Mouse (Mus musculus): Measurements from ENCODE around the gene Atp5d. TPM values are rescaled to one million over a fixed set of nuclear protein-coding genes. Genes with fewer than 3 reads are reported as not detected.
A peak's percentile ranks its signal among the peaks of the same experiment; 100 is the strongest.

Gene Atp5d
- total RNA-seq, 2 experiments from 2014 or later, result 332 to 344 TPM

DNA sequence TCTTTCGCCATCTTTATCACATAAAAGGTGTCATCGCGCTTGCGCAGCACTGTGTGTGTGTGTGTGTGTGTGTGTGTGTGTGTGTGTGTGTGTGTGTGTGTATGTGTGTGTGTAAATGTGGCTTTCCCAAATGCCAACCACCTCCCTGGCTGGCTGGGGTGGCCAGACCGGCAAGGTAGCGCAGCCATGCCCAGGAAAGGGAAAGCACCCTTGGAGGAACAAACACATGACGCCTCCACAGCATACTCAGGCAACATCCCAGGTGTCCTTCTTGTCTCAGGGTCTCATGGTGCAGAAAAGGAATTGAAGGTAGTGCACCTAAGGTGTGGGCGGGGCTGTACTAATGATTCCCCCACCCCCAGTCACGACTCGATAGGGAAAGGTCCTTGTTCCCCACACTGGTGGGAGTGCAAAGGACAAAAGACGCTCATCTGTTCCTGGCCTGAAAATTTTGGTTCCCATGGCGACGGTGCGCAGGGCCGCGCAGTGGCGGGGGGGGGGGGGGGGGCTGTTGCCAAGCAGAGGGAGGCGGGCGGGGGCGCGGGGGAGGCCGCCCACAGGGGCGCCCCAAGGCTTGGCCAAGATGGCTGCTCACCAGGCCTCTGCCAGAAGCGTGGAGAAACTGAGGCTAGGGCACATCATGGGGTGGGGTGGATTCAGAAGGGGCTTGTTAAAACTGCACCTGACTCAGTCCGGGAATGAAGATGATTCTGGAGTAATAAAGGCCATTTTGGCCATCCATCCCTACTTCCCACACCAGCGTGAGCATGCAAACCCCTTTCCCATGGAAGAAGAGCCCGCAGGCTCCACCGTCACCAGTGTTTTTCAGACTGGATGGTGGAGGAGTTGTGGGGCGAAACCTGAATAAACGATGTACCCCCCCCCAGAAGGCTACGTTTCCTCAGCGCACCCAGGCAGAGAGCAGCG lies 543 bp upstream of the Atp5d start:
- peak overlapping the region; percentile 80 for H3K4me3 ChIP-seq
- no peak for DNase-seq (ENCODE audit: low spot score in 2 of 2)
- TF ChIP-seq CTCF (conservative IDR thresholded peaks at IDR 0.05), result no peak
- peak overlapping the region; percentile 99 for H3K27ac ChIP-seq

DNA sequence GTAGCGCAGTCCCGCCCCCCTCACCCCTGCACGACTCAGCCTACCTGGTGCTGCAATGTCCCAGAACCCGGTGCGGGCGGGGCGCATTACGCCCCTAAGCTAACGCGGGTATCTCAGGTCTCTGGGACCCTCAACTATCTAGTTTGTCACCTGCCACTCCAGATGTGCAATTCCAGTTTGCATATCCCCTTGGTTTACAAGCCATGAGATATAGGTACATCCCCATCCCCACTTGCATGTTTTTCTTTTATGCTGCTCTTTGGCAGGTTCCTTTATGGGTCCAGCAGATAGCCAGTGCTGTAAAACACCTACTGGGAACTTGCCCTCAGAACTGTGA lies 975 bp downstream of the Atp5d start:
- peak overlapping the region; percentile 80 for H3K4me3 ChIP-seq
- TF ChIP-seq CTCF (conservative IDR thresholded peaks at IDR 0.05), result no peak
- H3K27ac ChIP-seq, result peak overlapping the region; percentile 99
- no peak for DNase-seq (ENCODE audit: low spot score in 2 of 2)

DNA sequence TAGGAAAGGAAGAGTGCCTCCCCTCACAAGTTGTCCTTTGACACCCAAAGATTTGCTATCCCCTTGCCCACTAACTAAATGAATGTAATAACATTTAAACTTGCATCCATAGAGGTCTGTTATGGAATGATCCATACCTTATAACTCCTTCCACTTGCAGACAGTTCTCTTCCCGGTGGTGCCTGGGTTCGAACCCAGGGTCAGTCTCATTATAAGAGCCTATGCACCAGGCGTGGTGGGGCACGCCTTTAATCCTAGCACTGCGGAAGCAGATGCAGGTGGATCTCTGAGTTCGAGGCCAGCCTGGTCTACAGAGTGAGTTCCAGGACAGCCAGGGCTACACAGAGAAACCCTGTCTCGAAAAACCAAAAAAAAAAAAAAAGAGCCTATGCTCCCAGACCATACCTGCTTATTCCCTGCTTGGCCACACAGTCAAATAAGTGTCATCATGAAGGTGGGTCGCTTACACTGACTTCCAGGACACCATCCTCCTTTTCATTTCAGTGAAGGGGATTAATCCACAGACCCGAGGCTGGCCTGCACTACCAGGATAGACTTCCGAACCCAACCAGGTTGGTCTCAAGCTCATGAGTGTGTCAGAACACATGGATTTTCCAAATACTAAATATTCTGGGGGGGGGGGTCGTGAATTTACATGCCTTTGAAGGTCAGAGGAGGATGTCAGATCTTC lies 1.7 kb downstream of the Atp5d start:
- no peak for DNase-seq (ENCODE audit: low spot score in 2 of 2)
- H3K27ac ChIP-seq, result peak overlapping the region; percentile 99
- TF ChIP-seq CTCF (conservative IDR thresholded peaks at IDR 0.05), result no peak
- no peak overlapping the region for H3K4me3 ChIP-seq

DNA sequence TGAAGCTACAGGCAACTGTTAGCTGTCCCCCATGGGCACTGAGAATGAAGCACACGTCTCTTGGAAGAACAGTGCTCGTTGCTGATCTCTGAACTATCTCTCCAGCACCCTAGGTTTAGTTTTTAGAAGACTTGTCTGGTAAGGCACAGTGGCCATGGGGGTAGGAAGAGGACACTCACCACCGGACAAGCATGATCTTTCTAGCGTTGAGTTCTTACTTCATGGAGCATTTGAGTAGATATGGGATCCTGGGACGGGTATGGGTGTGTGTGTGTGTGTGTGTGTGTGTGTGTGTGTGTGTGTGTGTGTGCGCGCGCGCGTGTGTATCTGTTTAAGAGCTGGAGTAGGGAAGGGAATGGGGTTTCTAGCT lies 2.2 kb downstream of the Atp5d start, which contains the start of gene Cbarp:
Cbarp (minus strand) TSS at position 170 of the 370 bp plus-strand sequence.
- Histone ChIP-seq H3K27ac (peak within 1 kb of the TSS; percentile 99), H3K4me3 (peak within 1 kb of the TSS; percentile 85)
- TF ChIP-seq CTCF (conservative IDR thresholded peaks at IDR 0.05), result no peak
- no peak for DNase-seq (ENCODE audit: low spot score in 2 of 2)

DNA sequence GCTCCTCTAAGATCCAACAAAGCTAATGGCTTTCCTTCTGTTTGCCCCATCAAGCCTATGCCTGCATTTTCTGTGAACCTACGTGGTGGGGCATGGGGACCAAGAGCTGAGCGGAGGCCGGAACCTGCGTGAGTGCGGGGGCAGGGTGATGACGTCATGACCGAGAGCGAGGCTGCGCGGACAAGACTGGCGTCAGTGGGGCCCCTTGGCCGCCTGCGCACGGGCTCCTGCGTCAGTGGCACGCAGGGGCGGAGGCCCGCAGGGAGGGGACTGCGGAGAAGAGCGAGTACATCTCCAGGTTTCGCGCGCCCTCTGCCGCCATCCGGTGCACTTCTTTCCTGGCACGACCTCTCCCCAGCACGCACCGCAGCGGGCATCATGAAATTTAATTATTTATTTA lies 2.8 kb downstream of the Atp5d start:
- TF ChIP-seq CTCF (conservative IDR thresholded peaks at IDR 0.05), result peak; percentile 77
- Histone ChIP-seq H3K4me3 (peak overlapping the region; percentile 85), H3K27ac (peak overlapping the region; percentile 98)
- DNase-seq (ENCODE audit: low spot score in 2 of 2), result peak; percentile 97 to 98

DNA sequence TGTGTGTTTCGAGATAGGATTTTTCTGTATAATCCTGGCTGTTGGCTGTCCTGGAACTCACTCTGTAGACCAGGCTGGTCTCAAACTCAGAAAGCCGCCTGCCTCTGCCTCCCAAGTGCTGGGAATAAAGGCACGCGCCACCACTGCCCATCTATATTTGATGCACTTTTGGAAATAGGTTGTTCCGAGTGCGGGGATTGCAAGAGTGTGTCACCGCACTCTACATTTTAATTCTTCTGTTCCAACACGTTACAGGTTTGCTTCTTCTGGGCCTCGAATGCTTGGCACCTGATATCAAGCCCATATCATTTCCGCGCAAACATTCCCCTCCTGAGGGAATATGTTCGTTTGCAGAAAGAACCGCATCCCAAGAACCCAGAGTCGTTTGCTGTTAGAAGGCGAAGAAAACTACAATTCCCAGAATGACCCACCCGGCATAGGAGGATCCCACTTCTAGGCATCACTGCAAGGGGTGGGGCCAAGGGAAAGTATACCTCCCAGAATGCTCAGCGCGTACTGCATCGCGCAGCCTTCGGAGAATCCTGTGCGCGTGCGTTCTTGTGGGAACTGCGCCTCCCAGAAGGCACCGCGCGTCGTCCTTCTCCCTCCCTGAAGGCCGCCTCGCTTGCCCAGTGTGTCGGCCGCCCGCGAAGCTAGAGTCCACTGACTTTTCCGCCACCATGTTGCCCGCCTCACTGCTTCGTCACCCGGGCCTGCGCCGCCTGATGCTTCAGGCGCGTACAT lies 3.5 kb downstream of the Atp5d start:
- TF ChIP-seq CTCF (conservative IDR thresholded peaks at IDR 0.05), result no peak; the same call in 1 of the 2 replicates
- Histone ChIP-seq H3K4me3 (peak overlapping the region; percentile 85), H3K27ac (peak overlapping the region; percentile 98)
- DNase-seq (ENCODE audit: low spot score in 2 of 2), result peak; percentile 94 to 97

DNA sequence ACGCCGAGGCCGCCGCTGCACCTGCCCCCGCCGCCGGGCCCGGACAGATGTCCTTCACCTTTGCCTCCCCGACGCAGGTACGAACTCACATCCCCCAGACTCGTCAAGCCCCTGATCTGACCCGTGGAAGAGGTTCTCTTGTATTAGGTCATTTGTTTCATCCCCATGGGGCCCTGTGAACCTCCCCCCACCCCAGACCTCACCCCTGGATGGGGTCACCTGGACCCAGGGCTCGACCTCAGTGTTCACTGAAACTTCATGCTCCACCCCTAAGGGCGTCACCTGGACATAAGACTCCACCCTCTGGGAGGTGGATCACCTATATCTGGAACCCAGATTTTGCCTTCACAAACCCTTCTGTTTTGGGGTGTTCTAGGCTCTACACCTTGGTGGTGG lies 4.1 kb downstream of the Atp5d start:
- no peak for DNase-seq (ENCODE audit: low spot score in 2 of 2)
- TF ChIP-seq CTCF (conservative IDR thresholded peaks at IDR 0.05), result no peak
- H3K4me3 ChIP-seq, result peak overlapping the region; percentile 85

DNA sequence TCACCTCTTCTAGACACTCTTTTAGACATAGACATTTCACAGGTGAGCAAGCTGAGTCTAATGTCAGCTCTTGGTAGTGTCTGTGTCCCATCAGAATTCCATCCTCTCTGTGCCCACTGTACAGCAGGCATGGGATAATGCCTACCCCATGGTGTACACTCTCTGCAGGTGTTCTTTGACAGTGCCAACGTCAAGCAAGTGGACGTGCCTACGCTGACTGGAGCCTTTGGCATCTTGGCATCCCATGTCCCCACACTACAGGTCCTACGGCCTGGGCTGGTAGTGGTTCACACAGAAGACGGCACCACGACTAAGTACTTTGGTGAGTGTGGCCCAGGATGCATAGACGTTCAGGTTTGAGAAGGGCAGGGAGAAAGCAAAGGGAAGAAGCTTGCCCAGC lies 5.2 kb downstream of the Atp5d start:
- Histone ChIP-seq H3K27ac (no peak overlapping the region), H3K4me3 (peak overlapping the region; percentile 85)
- no peak for DNase-seq (ENCODE audit: low spot score in 2 of 2)
- TF ChIP-seq CTCF (conservative IDR thresholded peaks at IDR 0.05), result no peak

More for the DNA sequence above, 4.1 kb downstream of the Atp5d start:
- H3K27ac ChIP-seq, result peak overlapping the region; percentile 98

DNA sequence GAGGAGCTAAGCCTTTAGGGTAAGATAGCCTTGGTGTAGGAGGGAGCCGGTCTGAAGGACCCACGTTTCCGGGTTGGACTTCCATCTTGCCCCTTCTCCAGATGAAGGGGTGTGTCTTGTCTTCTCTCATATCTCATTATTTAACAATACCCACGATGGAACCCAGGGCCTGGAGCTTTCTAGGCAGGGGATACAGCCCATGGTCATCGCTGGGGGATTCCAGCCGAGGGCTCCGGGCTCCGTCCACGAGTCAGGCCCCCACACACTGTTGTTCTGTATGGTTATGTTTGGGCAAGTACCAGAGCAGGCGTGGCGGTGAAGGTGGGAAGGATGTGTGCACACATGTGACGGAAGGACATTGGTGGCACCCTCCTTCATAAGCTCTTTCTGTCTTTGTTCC lies 5.7 kb downstream of the Atp5d start:
- no peak for DNase-seq (ENCODE audit: low spot score in 2 of 2)
- TF ChIP-seq CTCF (conservative IDR thresholded peaks at IDR 0.05), result no peak
- Histone ChIP-seq H3K27ac (no peak overlapping the region), H3K4me3 (no peak overlapping the region; the same call in 1 of the 2 replicates)

DNA sequence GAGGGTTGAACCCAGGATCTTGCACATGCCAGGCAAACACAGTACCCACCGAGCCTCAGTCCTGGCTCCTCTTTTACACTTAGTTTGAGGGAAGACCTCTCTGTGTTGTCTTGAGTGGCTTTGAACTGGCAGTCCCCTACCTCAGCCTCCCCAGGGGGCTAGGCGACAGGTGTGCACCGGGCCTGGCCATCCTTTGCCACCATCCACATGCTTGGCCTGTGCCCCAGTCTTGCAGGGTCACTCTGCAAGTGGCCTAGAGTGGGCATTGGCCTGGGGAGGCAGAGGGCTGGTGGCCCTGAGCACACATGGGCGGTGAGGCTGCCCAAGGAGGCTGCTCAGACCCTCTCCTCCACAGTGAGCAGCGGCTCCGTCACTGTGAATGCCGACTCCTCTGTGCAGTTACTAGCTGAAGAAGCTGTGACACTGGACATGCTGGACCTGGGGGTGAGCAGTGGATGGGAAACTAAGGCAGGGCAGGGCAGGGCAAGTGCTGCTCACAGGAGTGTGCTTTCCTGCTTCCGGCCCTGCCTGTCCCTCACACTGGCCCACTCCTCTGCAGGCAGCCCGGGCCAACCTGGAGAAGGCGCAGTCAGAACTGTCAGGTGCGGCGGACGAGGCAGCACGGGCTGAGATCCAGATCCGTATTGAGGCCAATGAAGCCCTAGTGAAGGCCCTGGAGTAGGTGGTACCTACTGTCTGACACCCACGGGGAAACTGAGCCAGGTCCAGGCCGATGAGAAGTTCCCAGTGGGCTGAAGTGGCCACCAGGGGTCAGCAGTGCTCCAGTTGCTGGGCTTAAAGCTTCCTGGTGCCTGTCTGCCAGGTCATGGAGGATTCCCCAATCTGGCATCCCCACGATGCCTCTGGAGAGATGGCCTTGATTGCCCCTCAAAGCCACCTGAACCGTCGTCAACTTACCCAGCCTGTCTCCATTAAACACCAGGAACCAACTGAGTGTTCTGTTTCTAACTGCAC lies 6.7 kb downstream of the Atp5d start:
- TF ChIP-seq CTCF (conservative IDR thresholded peaks at IDR 0.05), result peak; percentile 89
- Histone ChIP-seq H3K27ac (peak overlapping the region; percentile 98), H3K4me3 (no peak overlapping the region)
- DNase-seq (ENCODE audit: low spot score in 2 of 2), result peak in 1 of 2 experiments; percentile 78

DNA sequence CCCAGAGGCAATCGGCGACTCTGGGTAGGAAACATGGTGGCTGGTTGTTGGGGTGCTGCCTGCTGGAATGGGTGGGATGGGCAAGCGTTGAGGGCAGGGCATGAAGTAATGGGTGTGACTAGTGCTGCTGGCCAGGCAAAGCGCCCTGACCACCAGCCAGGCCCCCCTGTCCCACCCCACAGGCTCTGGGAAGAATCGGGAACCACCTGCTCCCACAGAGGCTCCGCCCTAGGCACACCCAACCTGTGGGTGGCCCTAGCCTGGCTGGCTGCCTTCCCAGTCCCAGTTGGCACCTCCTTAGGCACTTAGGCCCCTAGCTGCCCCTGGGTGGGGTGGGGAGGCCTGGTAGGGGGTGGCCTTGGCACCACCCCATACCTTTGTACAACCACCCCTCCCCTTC lies 7.5 kb downstream of the Atp5d start:
- TF ChIP-seq CTCF (conservative IDR thresholded peaks at IDR 0.05), result no peak
- Histone ChIP-seq H3K4me3 (no peak overlapping the region), H3K27ac (peak overlapping the region; percentile 98)
- no peak for DNase-seq (ENCODE audit: low spot score in 2 of 2)

DNA sequence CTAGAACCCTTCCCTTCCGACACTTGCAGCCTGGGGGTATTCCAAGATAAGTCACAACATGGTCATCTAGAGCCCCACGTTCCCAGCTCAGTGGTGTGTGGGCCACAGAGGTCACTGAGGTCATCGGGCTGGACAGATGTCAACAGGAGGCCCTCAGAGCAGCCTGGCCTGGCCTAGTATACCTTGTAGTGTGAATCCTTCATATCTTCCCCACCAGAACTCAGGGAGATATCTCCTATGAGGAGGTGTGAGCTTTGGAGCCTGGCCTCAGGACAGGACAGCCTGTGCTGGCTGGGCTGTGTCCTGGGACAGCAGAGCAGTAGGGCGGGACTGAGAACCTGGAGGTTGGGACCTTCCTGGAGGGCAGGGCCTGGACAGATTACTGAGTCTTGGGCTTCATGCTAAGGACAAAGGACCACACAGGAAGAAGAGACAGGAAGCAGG lies 8.2 kb downstream of the Atp5d start:
- no peak for TF ChIP-seq CTCF (conservative IDR thresholded peaks at IDR 0.05)
- DNase-seq (ENCODE audit: low spot score in 2 of 2), result no peak
- H3K4me3 ChIP-seq, result no peak overlapping the region
- peak overlapping the region; percentile 98 for H3K27ac ChIP-seq

All from layer of hippocampus, adult 2 months (tissue).